Mouse (Mus musculus): ENCODE measurements around the gene Cenpv. TPM values are rescaled to one million over a fixed set of nuclear protein-coding genes. Genes with fewer than 3 reads are reported as not detected.

The Cenpv gene
- polyA plus RNA-seq, 1 experiment: 11.1 TPM

DNA sequence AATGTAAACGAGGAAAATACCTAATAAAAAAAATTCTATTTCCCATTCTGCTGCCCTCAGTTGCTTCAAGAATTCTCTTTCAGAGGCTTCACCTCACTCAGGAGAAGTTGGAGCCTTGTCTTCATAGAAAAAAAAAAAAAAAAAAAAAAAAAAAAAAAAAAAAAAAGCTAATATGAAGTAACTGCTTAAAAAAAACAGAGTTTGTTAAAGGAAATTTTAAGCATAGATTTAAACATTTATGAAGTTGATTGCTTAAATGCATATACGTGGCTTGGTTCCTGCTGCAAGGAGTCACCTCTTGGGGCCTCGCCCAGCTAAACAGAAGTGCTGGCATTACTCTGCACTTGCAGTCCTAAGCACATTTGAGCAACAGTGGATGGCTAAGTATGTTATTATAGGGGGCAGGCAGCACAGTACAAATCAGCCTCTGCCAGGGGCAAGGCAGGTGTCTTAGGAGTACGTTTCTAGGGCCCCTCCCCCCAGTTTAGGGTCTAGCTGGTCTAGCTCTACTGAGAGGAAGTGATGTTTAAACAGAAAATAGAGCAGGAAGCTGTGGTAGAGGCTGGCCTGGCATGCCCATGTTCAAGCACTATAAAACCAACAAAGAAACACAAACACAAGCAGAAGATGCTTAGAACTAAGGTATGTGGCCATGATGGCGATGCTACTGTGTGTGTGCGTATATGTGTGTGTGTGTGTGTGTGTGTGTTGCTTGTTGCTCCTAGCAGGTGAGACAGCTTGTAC lies 35.1 kb upstream of the Cenpv start, which contains the start of gene Trpv2:
Gene Trpv2 (plus strand): TSS at position 528 of the 744 bp plus-strand sequence.
- peak within 1 kb of the TSS; percentile 30 for H3K4me3 ChIP-seq
- no peaks in the 10 kb centered on the region for H3K27me3 ChIP-seq (ENCODE audit: control insufficient read depth, insufficient read depth, insufficient read length)
- peak within 1 kb of the TSS; percentile 87 for H3K4me2 ChIP-seq (ENCODE audit: low read depth)
- TF ChIP-seq REST (IDR thresholded peaks at IDR 0.05; ENCODE audit: insufficient read depth, insufficient read length): no peak
- no peak for TF ChIP-seq MYOG (IDR thresholded peaks at IDR 0.05; ENCODE audit: control insufficient read depth in 1 of 3, insufficient read depth in 1 of 3, insufficient read length in 2 of 3, low read depth in 2 of 3)
- TF ChIP-seq E2F4 (IDR thresholded peaks at IDR 0.05; ENCODE audit: insufficient read depth): no peak
- TF ChIP-seq TCF3 (IDR thresholded peaks at IDR 0.05; ENCODE audit: insufficient read length, low read depth): no peak
- TF ChIP-seq USF1 (IDR thresholded peaks at IDR 0.05; ENCODE audit: low read depth): no peak
- no peak for TF ChIP-seq TCF12 (IDR thresholded peaks at IDR 0.05; ENCODE audit: insufficient read depth, poor library complexity, severe bottlenecking)
- no peak for TF ChIP-seq MAX (IDR thresholded peaks at IDR 0.05; ENCODE audit: low read depth)
- TF ChIP-seq CEBPB (IDR thresholded peaks at IDR 0.05; ENCODE audit: insufficient read depth, poor library complexity, severe bottlenecking): no peak
- TF ChIP-seq SRF (IDR thresholded peaks at IDR 0.05; ENCODE audit: control insufficient read depth, insufficient read length, low read depth): no peak
- TF ChIP-seq MYOD1 (IDR thresholded peaks at IDR 0.05; ENCODE audit: control insufficient read depth in 1 of 3, insufficient read length in 2 of 3, low read depth in 2 of 3): no peak
- no peak for TF ChIP-seq POLR2A (IDR thresholded peaks at IDR 0.05; ENCODE audit: insufficient read length, low read depth)
- no peak for TF ChIP-seq POLR2AphosphoS2 (IDR thresholded peaks at IDR 0.05; ENCODE audit: insufficient read length, low read depth)
- H3K36me3 ChIP-seq (ENCODE audit: control insufficient read depth, insufficient read depth): no peaks in the 10 kb centered on the region
- H3K79me2 ChIP-seq (ENCODE audit: control insufficient read depth, insufficient read depth): no peaks in the 10 kb centered on the region
- no peak within 1 kb of the TSS for H3ac ChIP-seq (ENCODE audit: control insufficient read depth, insufficient read length)

DNA sequence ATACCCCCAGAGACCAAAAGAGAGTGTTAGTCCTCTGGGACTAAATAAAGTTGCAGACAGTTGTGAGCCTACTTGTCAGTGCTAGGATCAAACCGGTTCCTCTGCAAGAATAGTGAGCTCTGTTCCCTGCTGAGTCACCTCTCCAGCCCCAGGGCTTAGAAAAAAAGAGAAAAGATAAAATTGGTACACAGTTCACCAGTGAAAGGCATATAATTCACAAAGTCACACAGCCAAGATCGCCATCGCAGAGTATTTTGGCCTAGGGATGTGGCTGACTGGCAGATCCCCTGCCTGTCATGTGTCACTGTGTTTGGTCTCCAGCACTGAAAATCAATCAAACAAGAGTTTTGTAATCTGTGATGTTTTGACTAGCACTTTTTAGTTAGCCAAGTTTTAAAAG lies 29.2 kb upstream of the Cenpv start:
- TF ChIP-seq USF1 (IDR thresholded peaks at IDR 0.05; ENCODE audit: low read depth) (no peak), MYOG (IDR thresholded peaks at IDR 0.05; ENCODE audit: control insufficient read depth in 1 of 3, insufficient read depth in 1 of 3, insufficient read length in 2 of 3, low read depth in 2 of 3) (no peak), TCF3 (IDR thresholded peaks at IDR 0.05; ENCODE audit: insufficient read length, low read depth) (no peak), REST (IDR thresholded peaks at IDR 0.05; ENCODE audit: insufficient read depth, insufficient read length) (no peak), POLR2AphosphoS2 (IDR thresholded peaks at IDR 0.05; ENCODE audit: insufficient read length, low read depth) (no peak), CEBPB (IDR thresholded peaks at IDR 0.05; ENCODE audit: insufficient read depth, poor library complexity, severe bottlenecking) (no peak), POLR2A (IDR thresholded peaks at IDR 0.05; ENCODE audit: insufficient read length, low read depth) (no peak), MAX (IDR thresholded peaks at IDR 0.05; ENCODE audit: low read depth) (no peak), E2F4 (IDR thresholded peaks at IDR 0.05; ENCODE audit: insufficient read depth) (no peak)
- H3K4me2 ChIP-seq (ENCODE audit: low read depth): no peak overlapping the region
- H3K79me2 ChIP-seq (ENCODE audit: control insufficient read depth, insufficient read depth): no peaks in the 10 kb centered on the region
- H3K36me3 ChIP-seq (ENCODE audit: control insufficient read depth, insufficient read depth): no peaks in the 10 kb centered on the region
- H3K4me3 ChIP-seq: no peak overlapping the region
- H3ac ChIP-seq (ENCODE audit: control insufficient read depth, insufficient read length): no peak overlapping the region
- H3K27me3 ChIP-seq (ENCODE audit: control insufficient read depth, insufficient read depth, insufficient read length): no peaks in the 10 kb centered on the region

DNA sequence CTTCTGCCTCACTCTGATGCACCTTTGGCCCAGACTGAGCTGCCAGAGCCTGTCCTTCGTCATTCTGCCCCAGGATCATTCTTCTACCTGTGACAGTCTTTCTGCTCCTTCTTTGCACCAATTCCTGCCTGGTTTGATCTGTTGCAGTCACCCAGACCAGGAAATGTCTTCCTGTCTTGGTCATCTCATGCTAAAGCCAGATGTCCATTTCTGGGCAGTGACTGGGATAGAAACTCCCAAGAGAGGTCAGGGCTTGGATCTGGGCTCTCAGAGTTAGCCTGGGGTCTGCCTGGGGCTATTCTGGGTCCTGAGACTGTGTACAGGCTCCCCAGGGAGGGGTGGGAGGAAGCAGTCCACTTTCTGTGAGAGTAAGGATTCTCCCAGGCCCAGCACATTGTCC lies 27.1 kb upstream of the Cenpv start:
- Histone ChIP-seq H3K4me2 (ENCODE audit: low read depth) (no peak overlapping the region), H3K79me2 (ENCODE audit: control insufficient read depth, insufficient read depth) (no peaks in the 10 kb centered on the region), H3K4me3 (no peak overlapping the region), H3K27me3 (ENCODE audit: control insufficient read depth, insufficient read depth, insufficient read length) (no peaks in the 10 kb centered on the region), H3K36me3 (ENCODE audit: control insufficient read depth, insufficient read depth) (no peaks in the 10 kb centered on the region), H3ac (ENCODE audit: control insufficient read depth, insufficient read length) (no peak overlapping the region)
- no peak for TF ChIP-seq TCF3 (IDR thresholded peaks at IDR 0.05; ENCODE audit: insufficient read length, low read depth)
- TF ChIP-seq TCF12 (IDR thresholded peaks at IDR 0.05; ENCODE audit: insufficient read depth, poor library complexity, severe bottlenecking): no peak
- no peak for TF ChIP-seq CEBPB (IDR thresholded peaks at IDR 0.05; ENCODE audit: insufficient read depth, poor library complexity, severe bottlenecking)
- no peak for TF ChIP-seq MAX (IDR thresholded peaks at IDR 0.05; ENCODE audit: low read depth)

DNA sequence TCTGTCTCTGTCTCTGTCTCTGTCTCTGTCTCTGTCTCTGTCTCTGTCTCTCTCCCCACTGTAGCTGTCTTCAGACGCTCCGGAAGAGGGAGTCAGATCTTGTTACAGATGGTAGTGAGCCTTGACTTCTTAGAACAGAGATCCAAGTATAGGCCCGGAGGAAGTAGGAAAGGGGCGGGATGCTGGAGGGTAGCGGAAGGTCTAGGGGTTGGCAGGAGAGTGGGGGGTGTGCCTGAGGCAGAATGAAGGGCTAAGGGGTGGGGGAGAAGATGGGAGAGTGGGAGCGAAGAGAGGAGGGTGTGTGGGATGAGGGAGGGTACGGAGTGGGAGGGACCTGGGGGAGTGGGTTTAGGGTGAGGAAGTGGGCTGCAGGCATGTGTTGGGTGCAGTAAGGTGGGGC lies 26.7 kb upstream of the Cenpv start:
- Histone ChIP-seq H3ac (ENCODE audit: control insufficient read depth, insufficient read length) (no peak overlapping the region), H3K4me3 (no peak overlapping the region), H3K79me2 (ENCODE audit: control insufficient read depth, insufficient read depth) (no peaks in the 10 kb centered on the region), H3K4me2 (ENCODE audit: low read depth) (no peak overlapping the region), H3K27me3 (ENCODE audit: control insufficient read depth, insufficient read depth, insufficient read length) (no peaks in the 10 kb centered on the region), H3K36me3 (ENCODE audit: control insufficient read depth, insufficient read depth) (no peaks in the 10 kb centered on the region)
- TF ChIP-seq TCF3 (IDR thresholded peaks at IDR 0.05; ENCODE audit: insufficient read length, low read depth) (no peak), E2F4 (IDR thresholded peaks at IDR 0.05; ENCODE audit: insufficient read depth) (no peak), MAX (IDR thresholded peaks at IDR 0.05; ENCODE audit: low read depth) (no peak), POLR2A (IDR thresholded peaks at IDR 0.05; ENCODE audit: insufficient read length, low read depth) (no peak), SRF (IDR thresholded peaks at IDR 0.05; ENCODE audit: control insufficient read depth, insufficient read length, low read depth) (no peak), TCF12 (IDR thresholded peaks at IDR 0.05; ENCODE audit: insufficient read depth, poor library complexity, severe bottlenecking) (no peak), POLR2AphosphoS2 (IDR thresholded peaks at IDR 0.05; ENCODE audit: insufficient read length, low read depth) (no peak), USF1 (IDR thresholded peaks at IDR 0.05; ENCODE audit: low read depth) (no peak), REST (IDR thresholded peaks at IDR 0.05; ENCODE audit: insufficient read depth, insufficient read length) (no peak), CEBPB (IDR thresholded peaks at IDR 0.05; ENCODE audit: insufficient read depth, poor library complexity, severe bottlenecking) (no peak), MYOD1 (IDR thresholded peaks at IDR 0.05; ENCODE audit: control insufficient read depth in 1 of 3, insufficient read length in 2 of 3, low read depth in 2 of 3) (no peak), MYOG (IDR thresholded peaks at IDR 0.05; ENCODE audit: control insufficient read depth in 1 of 3, insufficient read depth in 1 of 3, insufficient read length in 2 of 3, low read depth in 2 of 3) (no peak)

DNA sequence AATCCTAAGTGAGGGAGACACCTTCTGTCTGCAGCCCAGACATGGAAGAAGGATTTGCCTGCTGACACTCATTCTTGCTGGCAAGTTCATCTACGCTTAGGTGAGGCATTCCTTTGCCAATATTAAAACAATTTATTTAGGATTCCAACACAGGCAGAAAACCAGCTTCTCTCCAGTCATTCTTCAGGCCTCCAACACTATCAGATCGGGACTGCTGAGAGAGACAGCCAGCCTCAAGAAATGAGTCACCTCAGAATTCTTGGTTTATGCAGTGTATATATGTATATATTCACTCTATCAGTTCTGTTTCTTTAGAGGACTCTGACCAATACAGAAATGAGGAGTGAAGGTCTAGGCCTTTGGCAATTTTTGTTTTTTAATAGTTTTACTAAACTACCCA lies 24.5 kb upstream of the Cenpv start:
- H3K4me2 ChIP-seq (ENCODE audit: low read depth): no peak overlapping the region
- no peak for TF ChIP-seq MYOG (IDR thresholded peaks at IDR 0.05; ENCODE audit: control insufficient read depth in 1 of 3, insufficient read depth in 1 of 3, insufficient read length in 2 of 3, low read depth in 2 of 3)
- no peak for TF ChIP-seq POLR2AphosphoS2 (IDR thresholded peaks at IDR 0.05; ENCODE audit: insufficient read length, low read depth)
- no peaks in the 10 kb centered on the region for H3K27me3 ChIP-seq (ENCODE audit: control insufficient read depth, insufficient read depth, insufficient read length)
- no peaks in the 10 kb centered on the region for H3K36me3 ChIP-seq (ENCODE audit: control insufficient read depth, insufficient read depth)
- no peak overlapping the region for H3K4me3 ChIP-seq
- no peak overlapping the region for H3ac ChIP-seq (ENCODE audit: control insufficient read depth, insufficient read length)
- no peaks in the 10 kb centered on the region for H3K79me2 ChIP-seq (ENCODE audit: control insufficient read depth, insufficient read depth)
